Comparison of ENCODE assay signal across 19 mouse cellular contexts in the genomic region with DNA sequence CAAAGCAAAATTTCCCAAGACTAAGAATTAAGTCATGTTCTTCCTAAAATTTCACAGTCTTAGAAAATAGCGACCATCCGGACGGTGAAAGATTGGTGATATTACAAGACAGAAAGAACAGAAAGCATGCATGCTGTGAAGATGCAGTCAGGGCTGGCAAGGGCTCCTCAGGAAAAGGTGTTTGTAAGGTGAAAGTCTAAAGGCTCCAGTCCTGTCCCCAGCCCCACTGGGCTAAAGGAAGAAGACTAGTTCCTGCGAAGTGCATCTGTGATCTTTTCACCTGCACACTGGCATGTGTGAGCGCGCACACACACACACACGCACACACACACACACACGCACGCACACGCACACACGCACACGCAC.
A peak's percentile ranks its signal among the peaks of the same experiment; 100 is the strongest.
DNase-seq lines count a peak whose midpoint lies in the region; ATAC-seq and TF ChIP-seq lines count a peak whose summit lies in the region.
"Had no signal": no experiment of that assay in that cellular context is flagged by ENCODE, and none has a peak within 500 bp of the region (broad histone marks: within the 10 kb centered on the region; RNA-seq: fewer than 3 reads in every experiment).

No protein-coding gene starts in this region.

- H3K4me3 ChIP-seq in cerebellum, adult 2 months (replicated peaks; ENCODE audit: insufficient read depth, low read depth, low read length): no peak overlapping the region
- H3K4me3 ChIP-seq in hindbrain, embryonic 16.5 days (ENCODE audit: low read length): no peak overlapping the region
- no peak overlapping the region for H3K4me3 ChIP-seq in hindbrain, embryonic 12.5 days
- H3K4me3 ChIP-seq: embryonic facial prominence, embryonic 13.5 days; erythroblast, embryonic 14.5 days; gastrocnemius, adult 2 months; heart, embryonic 10.5 days; myocyte had no signal

- H3K9me3 ChIP-seq in hindbrain, embryonic 16.5 days (ENCODE audit: control insufficient read depth, low read length): no peaks in the 10 kb centered on the region
- H3K9me3 ChIP-seq in hindbrain, embryonic 12.5 days (replicated peaks): no peaks in the 10 kb centered on the region
- H3K9me3 ChIP-seq: embryonic facial prominence, embryonic 13.5 days; heart, embryonic 10.5 days had no signal

- TF ChIP-seq POLR2A in cerebellum, adult 2 months (IDR thresholded peaks at IDR 0.05; ENCODE audit: borderline replicate concordance, insufficient read depth, low read length): no peak

- H3K9ac ChIP-seq in hindbrain, embryonic 16.5 days (ENCODE audit: low read depth, low read length): no peak overlapping the region
- no peak overlapping the region for H3K9ac ChIP-seq in hindbrain, embryonic 12.5 days
- H3K9ac ChIP-seq: embryonic facial prominence, embryonic 13.5 days had no signal

- DNase-seq in cerebellum, adult 2 months: no peak
- peak; percentile 33 for DNase-seq in thymus, postnatal 4 days
- DNase-seq in thymus, postnatal 36 days: no peak
- DNase-seq in naive thymus-derived CD4-positive, alpha-beta T cell, adult 2 months (ENCODE audit: low read depth): peak; percentile 37
- DNase-seq in left cerebral cortex, adult 8-10 months (ENCODE audit: low spot score in 2 of 2): no peak
- DNase-seq: adrenal gland, adult 8-10 months; cerebellum, postnatal 36 days; embryo, embryonic 11 days; gastrocnemius, adult 2 months; kidney, adult 18-20 months; lung, postnatal 4 days had no signal

- no peaks in the 10 kb centered on the region for H3K27me3 ChIP-seq in cerebellum, adult 2 months (ENCODE audit: control insufficient read depth, insufficient read depth, low read length)
- H3K27me3 ChIP-seq in hindbrain, embryonic 16.5 days (replicated peaks; ENCODE audit: control insufficient read depth, insufficient read depth, low read length): no peaks in the 10 kb centered on the region
- H3K27me3 ChIP-seq in hindbrain, embryonic 12.5 days: no peaks in the 10 kb centered on the region
- H3K27me3 ChIP-seq: embryonic facial prominence, embryonic 13.5 days had no signal

- H3K4me2 ChIP-seq in hindbrain, embryonic 16.5 days (ENCODE audit: low read length): no peak overlapping the region
- no peak overlapping the region for H3K4me2 ChIP-seq in hindbrain, embryonic 12.5 days (replicated peaks)
- H3K4me2 ChIP-seq: embryonic facial prominence, embryonic 13.5 days had no signal

- peaks cover 23% of the 10 kb centered on the region for H3K4me1 ChIP-seq in cerebellum, adult 2 months (ENCODE audit: control insufficient read depth, insufficient read depth, low read length)
- H3K4me1 ChIP-seq in hindbrain, embryonic 16.5 days (ENCODE audit: control insufficient read depth, insufficient read depth, low read depth, low read length): peaks cover 9% of the 10 kb centered on the region
- peaks cover 7% of the 10 kb centered on the region; the same call in 1 of the 2 replicates for H3K4me1 ChIP-seq in hindbrain, embryonic 12.5 days
- H3K4me1 ChIP-seq: heart, embryonic 10.5 days had no signal

- H3K27ac ChIP-seq in cerebellum, adult 2 months (ENCODE audit: insufficient read depth, low read length): peak overlapping the region; percentile 59; the same call in 1 of the 2 replicates
- H3K27ac ChIP-seq in hindbrain, embryonic 16.5 days (ENCODE audit: low read depth, low read length): 0 out of 2 replicates have a peak overlapping the region, but pooled peaks have one; percentile 23
- no peak overlapping the region for H3K27ac ChIP-seq in hindbrain, embryonic 12.5 days
- H3K27ac ChIP-seq: embryonic facial prominence, embryonic 13.5 days; gastrocnemius, adult 2 months; heart, embryonic 10.5 days; kidney, postnatal 0 days had no signal

- no peak for ATAC-seq in cerebellum, adult (ENCODE audit: insufficient number of reproducible peaks, low FRiP score, low TSS enrichment)
- no peak for ATAC-seq in hindbrain, embryonic 16.5 days
- no peak for ATAC-seq in hindbrain, embryonic 12.5 days (ENCODE audit: low FRiP score)

- 59% methylated on average over 12 of the region's 12 CpGs for WGBS in cerebellum, adult 2 months
- 77% methylated on average over 12 of the region's 12 CpGs for WGBS in hindbrain, embryonic 16.5 days
- WGBS in hindbrain, embryonic 12.5 days: 74% methylated on average over 12 of the region's 12 CpGs

- no peak for TF ChIP-seq CTCF in cerebellum, adult 2 months (IDR thresholded peaks at IDR 0.05; ENCODE audit: borderline replicate concordance, insufficient read depth, low read depth, low read length)

- H3K36me3 ChIP-seq in hindbrain, embryonic 16.5 days (ENCODE audit: control insufficient read depth, insufficient read depth, low read length): no peaks in the 10 kb centered on the region
- no peaks in the 10 kb centered on the region for H3K36me3 ChIP-seq in hindbrain, embryonic 12.5 days
- H3K36me3 ChIP-seq: embryonic facial prominence, embryonic 13.5 days; heart, embryonic 10.5 days had no signal

Comparison
In these comparisons a context has a peak if more than half of its experiments do, and no peak if none do; other contexts are left out.
1. DNase-seq: peak in thymus, postnatal 4 days (single experiment) and naive thymus-derived CD4-positive, alpha-beta T cell, adult 2 months (single experiment); none in cerebellum, adult 2 months (0 of 2), thymus, postnatal 36 days (0 of 2) and left cerebral cortex, adult 8-10 months (0 of 2).